Mouse (Mus musculus): ENCODE results near the gene Hist1h1d. TPM values are rescaled to one million over a fixed set of nuclear protein-coding genes. Genes with fewer than 3 reads are reported as not detected.

Hist1h1d gene
- under 1 TPM; 0.64 to 0.98 TPM for polyA plus RNA-seq (2017; shearing (Covaris generic))

GRCm38 (mm10) chr13:23552962-23553361 lies at the start of gene Hist1h1d:
Gene Hist1h1d, plus strand, starts transcription at chr13:23553262.

GRCm38 (mm10) chr13:23530901-23531875 lies 21.9 kb upstream of the Hist1h1d start, which contains the start of gene Hist1h4h:
Gene Hist1h4h, plus strand, starts transcription at chr13:23531050.

GRCm38 (mm10) chr13:23533560-23534367 lies 19.3 kb upstream of the Hist1h1d start, which contains the start of gene Hist1h2af:
Gene Hist1h2af, plus strand, starts transcription at chr13:23533906.

GRCm38 (mm10) chr13:23535137-23536075 lies 17.7 kb upstream of the Hist1h1d start, which contains the start of gene Hist1h3g:
Gene Hist1h3g, plus strand, starts transcription at chr13:23535422.

GRCm38 (mm10) chr13:23542999-23543607 lies 10.0 kb upstream of the Hist1h1d start, which contains the start of gene Hist1h2bh:
Gene Hist1h2bh, minus strand, starts transcription at chr13:23543392.

GRCm38 (mm10) chr13:23543965-23544786 lies 8.9 kb upstream of the Hist1h1d start, which contains the start of gene Hist1h3f:
Gene Hist1h3f, plus strand, starts transcription at chr13:23544052.

GRCm38 (mm10) chr13:23551146-23551834 lies 1.8 kb upstream of the Hist1h1d start, which contains the start of gene Hist1h4f:
Gene Hist1h4f, minus strand, starts transcription at chr13:23551648.

GRCm38 (mm10) chr13:23561883-23562659 lies 9.0 kb downstream of the Hist1h1d start, which contains the start of gene Hist1h3e:
Gene Hist1h3e, minus strand, starts transcription at chr13:23562369.

GRCm38 (mm10) chr13:23571022-23571503 lies 18.0 kb downstream of the Hist1h1d start, which contains the start of the genes Hist1h2ae and Hist1h2bg:
Gene Hist1h2ae, minus strand, starts transcription at chr13:23571220.
Gene Hist1h2bg, plus strand, starts transcription at chr13:23571396.

GRCm38 (mm10) chr13:23573898-23574524 lies 20.9 kb downstream of the Hist1h1d start, which contains the start of the genes Hist1h2bf and Hist1h2ad:
Gene Hist1h2bf, minus strand, starts transcription at chr13:23574196.
Gene Hist1h2ad, plus strand, starts transcription at chr13:23574381.

GRCm38 (mm10) chr13:23575271-23575851 lies 22.3 kb downstream of the Hist1h1d start, which contains the start of gene Hist1h3d:
Gene Hist1h3d, plus strand, starts transcription at chr13:23575763.

GRCm38 (mm10) chr13:23581408-23582218 lies 28.6 kb downstream of the Hist1h1d start, which contains the start of gene Hist1h4d:
Gene Hist1h4d, plus strand, starts transcription at chr13:23581598.

All from activated CD4-positive, CD25-positive, alpha-beta regulatory T cell (primary cell).